Mouse (Mus musculus) embryonic facial prominence, embryonic 12.5 days (tissue): Measurements from ENCODE around the gene Stard13. TPM values are rescaled to one million over a fixed set of nuclear protein-coding genes. Genes with fewer than 3 reads are reported as not detected.

Source experiments
- ATAC-seq: fragments of 200-750 bp; cut with Nextera tagmentation; 2 replicates; pipeline ENCODE4 v1.8.0; 2017; ENCODE audit not compliant: insufficient number of reproducible peaks, insufficient read depth, low FRiP score, low TSS enrichment
- H3K27ac ChIP-seq: fragments of 300-500 bp; sonication (generic); 2 replicates; pipeline ENCODE4 v1.5.1; 2016; ENCODE audit warnings: mild to moderate bottlenecking
- H3K27me3 ChIP-seq: fragments of 300-500 bp; sonication (generic); 2 replicates; pipeline ENCODE4 v1.6.1; 2016; ENCODE audit warnings: mild to moderate bottlenecking, moderate library complexity
- H3K36me3 ChIP-seq: fragments of 300-500 bp; sonication (generic); 2 replicates; pipeline ENCODE4 v1.6.1; 2016; ENCODE audit warnings: mild to moderate bottlenecking
- H3K4me1 ChIP-seq: fragments of 300-500 bp; sonication (generic); 2 replicates; pipeline ENCODE4 v1.6.1; 2016
- H3K4me2 ChIP-seq: fragments of 300-500 bp; sonication (generic); replicated peaks from 2 replicates; pipeline ENCODE4 v1.6.1; 2016; ENCODE audit warnings: mild to moderate bottlenecking, moderate library complexity
- H3K4me3 ChIP-seq: fragments of 300-500 bp; sonication (generic); 2 replicates; pipeline ENCODE4 v1.5.1; 2016; ENCODE audit warnings: mild to moderate bottlenecking
- H3K9ac ChIP-seq: fragments of 300-500 bp; sonication (generic); 2 replicates; pipeline ENCODE4 v1.6.1; 2016; ENCODE audit warnings: mild to moderate bottlenecking, moderate library complexity
- H3K9me3 ChIP-seq: fragments of 300-500 bp; sonication (generic); 2 replicates; pipeline ENCODE4 v1.6.1; 2016; ENCODE audit warnings: mild to moderate bottlenecking, moderate library complexity
- WGBS: fragments of 180-500 bp; shearing (Covaris S2); methylation state at CpG from one replicate; pipeline ENCODE4 v1.1.7; 2016; 5-methylcytosine and 5-hydroxymethylcytosine counted together
- polyA plus RNA-seq: library from polyadenylated mRNA; unstranded; fragments of >200 nt; fragmentation: Nextera tagmentation; extraction: Ambion mirVana; gene quantifications from 2 replicates; pipeline ENCODE4 v1.2.1, GENCODE M21; 2016

The Stard13 gene
- polyA plus RNA-seq, 1 experiment from 2014 or later, result 7.6 TPM

GRCm38 (mm10) chr5:151135078-151135826, 98.4 kb downstream of the Stard13 start:
- Histone ChIP-seq H3K27ac (peak overlapping the region; percentile 57; the same call in 1 of the 2 replicates), H3K36me3 (no peaks in the 10 kb centered on the region), H3K9ac (no peak overlapping the region), H3K4me3 (no peak overlapping the region), H3K9me3 (no peaks in the 10 kb centered on the region), H3K4me1 (peaks cover 9% of the 10 kb centered on the region; the same call in 1 of the 2 replicates), H3K27me3 (no peaks in the 10 kb centered on the region), H3K4me2 (no peak overlapping the region)
- ATAC-seq, result no peak
- WGBS, result 68% methylated on average over 8 of the region's 8 CpGs

- peaks cover 9% of the 10 kb centered on the region; the same call in 1 of the 2 replicates for H3K4me1 ChIP-seq
- 81% methylated on average over 4 of the region's 4 CpGs for WGBS
These were observed 99.4 kb downstream of the Stard13 start for GRCm38 (mm10) chr5:151134202-151134601.

GRCm38 (mm10) chr5:151133744-151134143, 99.9 kb downstream of the Stard13 start:
- H3K36me3 ChIP-seq, result no peaks in the 10 kb centered on the region
- no peak overlapping the region for H3K27ac ChIP-seq
- no peaks in the 10 kb centered on the region for H3K9me3 ChIP-seq
- H3K4me3 ChIP-seq, result no peak overlapping the region
- no peak overlapping the region for H3K4me2 ChIP-seq
- no peaks in the 10 kb centered on the region for H3K27me3 ChIP-seq
- no peak for ATAC-seq
- peaks cover 9% of the 10 kb centered on the region; the same call in 1 of the 2 replicates for H3K4me1 ChIP-seq
- no peak overlapping the region for H3K9ac ChIP-seq
- WGBS, result 91% methylated on average over 14 of the region's 14 CpGs

More at GRCm38 (mm10) chr5:151134202-151134601, 99.4 kb downstream of the Stard13 start:
- no peak overlapping the region for H3K9ac ChIP-seq
- no peaks in the 10 kb centered on the region for H3K36me3 ChIP-seq
- H3K27me3 ChIP-seq, result no peaks in the 10 kb centered on the region
- H3K4me3 ChIP-seq, result no peak overlapping the region
- no peak for ATAC-seq
- H3K4me2 ChIP-seq, result no peak overlapping the region
- H3K9me3 ChIP-seq, result no peaks in the 10 kb centered on the region
- H3K27ac ChIP-seq, result no peak overlapping the region

- Histone ChIP-seq H3K4me2 (no peak overlapping the region), H3K9ac (no peak overlapping the region), H3K36me3 (no peaks in the 10 kb centered on the region), H3K27ac (no peak overlapping the region), H3K9me3 (no peaks in the 10 kb centered on the region), H3K27me3 (no peaks in the 10 kb centered on the region), H3K4me1 (peaks cover 11% of the 10 kb centered on the region; the same call in 1 of the 2 replicates), H3K4me3 (no peak overlapping the region)
- WGBS, result 41% methylated on average over 2 of the region's 2 CpGs
- no peak for ATAC-seq
These were observed 103.9 kb downstream of the Stard13 start for GRCm38 (mm10) chr5:151129762-151130161.

- Histone ChIP-seq H3K4me1 (peaks cover 11% of the 10 kb centered on the region; the same call in 1 of the 2 replicates), H3K9me3 (no peaks in the 10 kb centered on the region), H3K9ac (no peak overlapping the region), H3K4me3 (0 out of 2 replicates have a peak overlapping the region, but pooled peaks have one; percentile 3), H3K27me3 (no peaks in the 10 kb centered on the region), H3K27ac (peak overlapping the region; percentile 46; the same call in 1 of the 2 replicates), H3K36me3 (no peaks in the 10 kb centered on the region), H3K4me2 (peak overlapping the region; percentile 15; the same call in 1 of the 2 replicates)
- 39% methylated on average over 6 of the region's 6 CpGs for WGBS
- ATAC-seq, result no peak
These were observed 106.3 kb downstream of the Stard13 start for GRCm38 (mm10) chr5:151127298-151127717.

GRCm38 (mm10) chr5:151126608-151127005, 107.0 kb downstream of the Stard13 start:
- Histone ChIP-seq H3K27me3 (no peaks in the 10 kb centered on the region), H3K4me1 (peaks cover 11% of the 10 kb centered on the region; the same call in 1 of the 2 replicates), H3K9me3 (no peaks in the 10 kb centered on the region), H3K9ac (no peak overlapping the region), H3K4me3 (no peak overlapping the region), H3K4me2 (peak overlapping the region; percentile 15; the same call in 1 of the 2 replicates), H3K27ac (no peak overlapping the region), H3K36me3 (no peaks in the 10 kb centered on the region)
- ATAC-seq, result no peak
- WGBS, result 44% methylated on average over 10 of the region's 10 CpGs

- Histone ChIP-seq H3K27ac (peak overlapping the region; percentile 42), H3K4me3 (no peak overlapping the region), H3K9me3 (no peaks in the 10 kb centered on the region), H3K27me3 (no peaks in the 10 kb centered on the region), H3K36me3 (no peaks in the 10 kb centered on the region), H3K4me2 (peak overlapping the region; percentile 29), H3K4me1 (peaks cover 11% of the 10 kb centered on the region; the same call in 1 of the 2 replicates), H3K9ac (no peak overlapping the region)
- 33% methylated on average over 6 of the region's 6 CpGs for WGBS
- ATAC-seq, result no peak
These were observed 107.5 kb downstream of the Stard13 start for GRCm38 (mm10) chr5:151125985-151126607.

DNA sequence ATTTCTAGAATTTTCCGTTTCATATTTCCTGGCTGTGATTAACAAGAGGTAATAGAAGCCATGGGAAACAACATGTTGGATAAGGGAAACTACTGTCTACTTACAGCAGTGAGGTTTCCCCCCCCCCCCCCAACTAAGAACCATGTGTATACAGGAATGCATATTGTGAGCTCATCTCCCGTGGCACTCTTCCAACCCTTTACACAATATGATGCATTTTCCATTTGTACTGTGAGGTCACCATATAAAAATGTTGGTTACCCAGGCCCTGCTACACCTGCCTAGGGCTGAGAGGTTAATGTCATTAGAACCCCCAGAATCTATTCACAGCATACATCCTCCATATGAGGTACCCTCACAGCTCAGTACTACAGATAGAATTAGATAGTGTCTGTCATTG, 115.8 kb downstream of the Stard13 start:
- Histone ChIP-seq H3K4me3 (no peak overlapping the region), H3K27me3 (no peaks in the 10 kb centered on the region), H3K4me2 (no peak overlapping the region), H3K9me3 (no peaks in the 10 kb centered on the region), H3K36me3 (no peaks in the 10 kb centered on the region), H3K27ac (no peak overlapping the region), H3K9ac (no peak overlapping the region), H3K4me1 (no peaks in the 10 kb centered on the region)
- WGBS, result 87% methylated on average over 2 of the region's 2 CpGs
- ATAC-seq, result no peak

DNA sequence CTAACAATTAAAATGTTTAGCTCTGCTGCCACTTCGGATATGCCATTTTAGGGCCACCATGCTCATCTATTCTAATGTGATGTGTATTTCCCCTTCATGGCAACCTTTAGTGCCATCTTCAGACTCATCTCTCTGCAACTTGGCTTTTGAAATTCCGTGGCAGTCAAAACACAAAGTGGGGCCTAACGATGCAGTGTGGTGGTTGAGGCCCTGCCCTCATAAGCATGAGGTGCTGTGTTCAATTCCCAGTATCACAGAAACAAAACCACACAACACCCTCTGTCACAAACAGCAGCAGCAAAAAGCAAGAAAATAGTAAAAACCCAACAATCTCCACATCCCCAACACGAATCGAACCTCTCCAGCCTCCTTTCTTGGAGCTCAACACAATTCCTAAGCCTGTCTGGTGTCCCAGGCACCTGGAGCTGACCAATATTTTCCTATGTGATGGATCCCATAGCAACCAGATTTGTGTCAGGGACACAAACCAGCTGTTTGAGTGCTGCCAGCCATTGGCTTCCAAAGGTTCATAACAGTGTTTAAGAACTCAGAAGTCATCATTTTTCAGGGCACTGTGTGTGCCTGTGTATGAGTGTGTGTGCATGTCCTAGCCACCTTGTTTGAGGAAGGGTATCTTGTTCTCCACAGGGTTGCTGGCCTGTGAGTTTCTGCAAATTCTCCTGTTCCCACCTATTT, 117.3 kb downstream of the Stard13 start:
- 86% methylated on average over 5 of the region's 5 CpGs for WGBS
- no peak overlapping the region for H3K4me3 ChIP-seq
- H3K4me1 ChIP-seq, result no peaks in the 10 kb centered on the region
- no peak overlapping the region for H3K9ac ChIP-seq
- no peak overlapping the region for H3K4me2 ChIP-seq
- no peaks in the 10 kb centered on the region for H3K9me3 ChIP-seq
- H3K27ac ChIP-seq, result no peak overlapping the region
- ATAC-seq, result no peak
- H3K27me3 ChIP-seq, result no peaks in the 10 kb centered on the region
- no peaks in the 10 kb centered on the region for H3K36me3 ChIP-seq

- H3K9me3 ChIP-seq, result no peaks in the 10 kb centered on the region
- no peaks in the 10 kb centered on the region for H3K27me3 ChIP-seq
- no peak overlapping the region for H3K4me3 ChIP-seq
- no peak overlapping the region for H3K27ac ChIP-seq
- no peak for ATAC-seq
- no peak overlapping the region for H3K9ac ChIP-seq
- H3K36me3 ChIP-seq, result no peaks in the 10 kb centered on the region
- peaks cover 16% of the 10 kb centered on the region; the same call in 1 of the 2 replicates for H3K4me1 ChIP-seq
- 77% methylated on average over 9 of the region's 9 CpGs for WGBS
- H3K4me2 ChIP-seq, result no peak overlapping the region
These were observed 120.9 kb downstream of the Stard13 start for GRCm38 (mm10) chr5:151112743-151113142.

DNA sequence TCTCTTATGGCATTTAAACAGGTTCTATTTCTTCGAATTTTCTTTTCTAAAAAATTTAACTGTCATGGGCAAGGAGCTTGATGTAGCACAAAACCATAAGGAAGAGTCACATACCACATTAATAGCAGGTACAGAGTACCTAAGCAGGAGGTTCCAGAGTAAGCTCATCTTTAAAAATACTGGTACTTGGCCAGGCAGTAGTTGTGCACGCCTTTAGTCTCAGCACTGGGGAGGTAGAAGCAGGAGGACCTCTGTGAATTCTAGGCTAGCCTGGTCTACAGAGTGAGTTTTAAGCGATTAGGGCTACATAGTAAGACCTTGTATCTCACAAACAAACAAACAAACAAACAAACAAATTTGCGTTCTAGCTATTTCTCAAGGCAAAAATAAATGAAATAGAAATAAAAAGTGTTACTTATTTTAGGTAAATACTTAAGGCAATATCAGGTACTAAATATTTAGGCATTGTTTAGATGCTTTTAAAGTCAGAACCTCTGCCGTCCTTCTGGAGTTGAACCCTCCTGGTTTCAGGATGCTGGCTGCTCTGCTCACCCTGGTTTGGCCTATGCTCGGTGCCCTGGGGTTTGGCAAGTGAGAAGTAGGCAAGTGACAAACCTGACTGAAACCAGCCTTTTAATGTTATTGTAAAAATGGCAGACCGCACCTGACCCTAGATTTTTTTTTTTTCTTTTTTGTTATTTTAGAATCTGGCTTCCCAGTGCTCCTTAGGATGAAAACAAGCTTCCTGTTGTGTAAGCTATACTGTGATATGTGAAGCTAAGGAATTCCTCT, 122.4 kb downstream of the Stard13 start:
- no peak overlapping the region for H3K9ac ChIP-seq
- WGBS, result 82% methylated on average over 7 of the region's 7 CpGs
- ATAC-seq, result no peak
- no peak overlapping the region for H3K4me2 ChIP-seq
- H3K27me3 ChIP-seq, result no peaks in the 10 kb centered on the region
- H3K27ac ChIP-seq, result no peak overlapping the region
- H3K9me3 ChIP-seq, result no peaks in the 10 kb centered on the region
- no peaks in the 10 kb centered on the region for H3K36me3 ChIP-seq
- no peak overlapping the region for H3K4me3 ChIP-seq
- H3K4me1 ChIP-seq, result peaks cover 17% of the 10 kb centered on the region; the same call in 1 of the 2 replicates
